Mouse (Mus musculus) kidney, adult 2 months (tissue): ENCODE measurements around the gene Prr14.

ENCODE experiments used
- CTCF ChIP-seq: fragments of 200-500 bp; conservative IDR thresholded peaks from 2 replicates; pipeline ENCODE4 v1.5.1; 2011; ENCODE audit warnings: low read depth, mild to moderate bottlenecking, control low read depth, low read length, moderate library complexity, mixed read lengths; ENCODE audit not compliant: insufficient read depth, insufficient read length
- POLR2A ChIP-seq: fragments of 200-500 bp; IDR thresholded peaks from one replicate; pipeline ENCODE4 v1.6.1; 2011; ENCODE audit warnings: low read depth, low read length, control low read depth

- no peak for TF ChIP-seq POLR2A
- no peak for TF ChIP-seq CTCF
Measured at GRCm38 (mm10) chr7:127422247-127422646, 37.2 kb upstream of the Prr14 start.
